Mouse (Mus musculus) embryo, embryonic 11.5 days (tissue): ENCODE measurements around the gene Arhgef2.

Experiments
- DNase-seq: peaks from one replicate; pipeline ENCODE4 v3.0.0-alpha.2; 2012; ENCODE audit warnings: low read depth, low spot score

Gene Arhgef2

DNA sequence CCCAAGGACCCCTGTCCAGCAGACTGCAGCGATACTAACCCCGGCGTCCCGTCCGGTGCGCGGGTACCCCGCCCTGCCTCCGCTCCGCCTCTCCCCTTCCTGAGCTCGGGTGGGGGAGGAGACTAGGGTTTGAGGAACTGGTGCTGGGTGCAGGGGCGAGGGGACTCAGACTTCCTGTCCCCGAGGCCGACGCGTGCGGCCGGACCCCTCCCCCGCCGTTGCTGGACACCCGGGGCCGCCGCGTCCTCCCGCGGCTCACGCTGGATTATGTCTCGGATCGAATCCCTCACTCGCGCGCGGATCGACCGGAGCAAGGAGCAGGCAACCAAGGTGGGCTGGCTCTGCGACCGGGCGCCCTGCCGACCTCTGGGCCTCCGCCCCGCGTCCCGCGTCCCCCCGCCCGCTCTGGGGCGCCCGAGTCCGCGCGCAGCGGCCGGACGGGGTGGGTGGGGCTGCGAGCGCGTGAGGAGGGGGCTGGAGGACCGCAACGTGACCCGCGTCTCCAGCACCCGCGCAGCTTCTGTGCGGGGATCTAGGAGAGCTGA lies 15.3 kb downstream of the Arhgef2 start:
- DNase-seq, result peak; percentile 63

DNA sequence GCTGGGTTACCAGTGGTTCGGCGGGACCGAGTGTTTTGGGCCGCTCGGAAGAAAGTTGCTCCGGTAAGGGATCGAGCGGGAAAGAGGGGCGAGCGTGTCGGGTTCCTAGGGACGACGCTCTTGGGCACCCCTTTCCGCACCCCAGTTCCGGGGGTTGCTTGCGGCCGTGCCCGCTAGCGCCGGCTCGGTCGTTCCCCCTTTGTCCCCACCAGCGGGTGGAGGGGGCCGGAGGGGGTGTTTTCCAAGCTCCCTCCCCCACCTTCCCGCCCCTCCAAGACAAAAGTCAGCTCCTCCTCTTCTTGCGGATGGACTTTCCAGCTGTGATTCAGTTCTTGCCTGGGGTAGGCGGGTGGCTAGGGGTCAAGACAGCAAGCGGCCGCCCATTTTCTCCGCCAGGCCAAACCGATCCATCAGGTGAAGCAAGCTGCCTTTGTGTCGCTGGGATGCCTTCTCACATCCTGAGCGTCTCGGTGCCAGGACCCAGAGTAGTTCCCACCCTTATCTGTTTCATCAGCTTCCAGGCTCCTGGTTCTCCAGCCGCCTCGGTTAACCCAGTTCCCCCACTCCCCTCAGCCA lies 15.9 kb downstream of the Arhgef2 start:
- no peak for DNase-seq

DNA sequence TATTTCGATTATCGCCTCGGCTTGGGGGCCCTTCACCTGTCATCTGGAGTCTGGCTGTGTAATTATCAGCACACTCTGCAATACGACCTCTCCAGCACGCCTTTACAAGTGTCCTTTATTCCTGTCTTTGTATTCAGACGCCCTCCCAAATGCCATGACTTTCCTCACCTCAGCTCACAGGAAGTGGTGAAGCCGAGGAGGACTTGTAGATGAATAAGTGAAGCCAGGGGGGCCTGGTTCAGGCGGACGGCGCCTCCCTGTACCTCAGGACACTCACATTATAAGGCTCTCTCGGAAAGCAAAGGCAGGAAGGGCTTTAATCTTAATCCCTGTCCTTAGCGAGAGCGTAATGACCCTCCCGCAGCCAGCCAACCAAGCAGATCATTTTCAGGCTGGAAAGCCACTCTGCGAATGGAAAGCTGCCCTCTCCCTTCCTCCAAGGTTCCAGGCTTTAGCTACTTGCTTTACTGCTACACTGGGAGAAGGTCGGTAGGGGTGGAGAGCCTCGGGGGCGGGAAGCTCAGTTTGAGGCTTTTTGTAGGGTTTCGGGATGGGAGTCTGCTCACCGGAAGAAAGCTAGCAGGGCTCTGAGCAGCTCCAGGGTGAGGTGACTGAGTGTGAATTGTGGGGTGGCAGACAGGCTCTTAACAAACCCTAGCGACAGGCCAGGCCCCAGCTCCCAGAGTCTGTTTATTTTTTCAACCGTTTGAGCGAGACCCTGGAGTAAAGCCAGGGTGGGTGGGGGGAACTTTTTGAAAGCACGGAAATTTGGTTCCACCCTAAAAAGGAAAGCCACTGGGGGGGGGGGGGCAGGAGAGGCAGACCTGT lies 16.6 kb downstream of the Arhgef2 start:
- no peak for DNase-seq

DNA sequence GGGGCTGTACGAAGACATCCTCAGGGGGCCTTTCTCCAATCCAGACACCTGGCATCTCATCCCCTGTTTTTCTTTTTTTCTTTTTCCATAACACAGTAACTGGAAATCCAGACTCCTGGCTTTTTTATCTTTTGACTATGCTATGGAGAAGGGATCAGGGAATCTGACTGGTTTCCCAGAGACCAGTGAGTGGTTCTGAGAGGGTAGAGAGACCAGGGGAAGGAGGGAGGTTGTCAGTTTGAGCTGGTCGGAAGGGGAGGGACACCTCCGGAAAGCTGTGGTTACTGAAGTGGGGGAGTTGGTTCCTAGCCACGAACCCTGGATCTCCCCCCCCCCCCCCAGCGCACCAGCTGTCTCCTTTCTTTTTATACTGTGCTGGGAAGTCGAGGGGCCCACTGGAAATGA lies 17.2 kb downstream of the Arhgef2 start:
- DNase-seq, result no peak

DNA sequence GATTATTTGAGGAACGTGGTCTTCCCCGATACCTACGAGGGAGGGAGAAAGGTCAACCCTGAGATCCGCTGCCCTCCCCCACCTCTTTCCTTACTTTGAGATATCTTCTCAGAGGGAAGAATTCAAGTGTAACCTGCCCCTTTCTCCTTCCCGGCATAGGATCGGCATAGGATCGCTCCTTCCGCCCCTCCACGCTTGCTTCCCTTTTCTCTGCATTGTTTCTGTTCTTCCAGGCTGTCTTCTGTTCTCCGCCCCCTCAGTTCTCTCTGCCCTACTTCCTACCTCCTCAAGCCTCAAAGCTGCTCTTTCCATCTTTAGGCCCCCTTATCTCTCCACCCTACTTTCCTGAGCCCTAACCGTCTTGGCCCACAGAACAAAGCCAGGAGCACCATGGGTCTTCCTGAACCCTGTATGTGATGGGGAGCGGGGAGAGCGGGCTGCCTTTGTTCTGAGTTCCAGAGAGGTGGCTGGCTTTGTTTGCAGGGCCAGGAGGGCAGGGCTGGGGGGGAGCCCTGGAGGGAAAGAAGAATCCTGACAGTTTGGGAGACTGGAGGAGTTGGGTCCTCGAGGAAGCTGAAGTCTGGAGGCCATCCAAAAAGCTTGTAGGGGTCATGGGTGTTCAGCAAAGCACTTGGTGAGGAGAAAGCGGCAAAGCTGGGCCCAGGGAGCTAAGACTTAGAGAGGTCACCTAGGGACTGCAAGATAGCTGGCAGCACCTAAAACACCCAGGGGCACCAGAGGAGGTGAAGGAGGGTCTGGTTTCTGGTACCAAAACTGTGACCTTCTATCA lies 17.8 kb downstream of the Arhgef2 start:
- no peak for DNase-seq

DNA sequence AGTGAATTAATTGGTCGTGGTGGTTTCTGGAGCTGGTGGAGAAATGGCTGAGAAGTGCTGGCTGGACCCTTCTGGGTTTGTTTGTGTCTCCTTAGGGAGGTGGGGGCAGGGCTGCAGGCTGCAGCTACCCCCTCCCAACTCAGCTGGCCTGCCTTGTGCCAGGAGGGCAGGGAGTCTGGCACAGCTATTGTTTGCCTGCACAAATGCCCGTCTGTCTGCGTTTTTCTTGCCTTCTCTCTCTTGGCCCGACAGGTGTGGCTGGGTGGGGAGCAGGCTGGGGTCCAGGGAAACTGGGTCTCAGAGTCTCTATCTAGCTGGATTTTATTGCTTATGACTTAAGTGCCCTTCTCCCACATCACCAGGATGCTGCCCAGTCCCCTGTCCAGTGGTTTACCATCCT lies 18.6 kb downstream of the Arhgef2 start:
- no peak for DNase-seq

DNA sequence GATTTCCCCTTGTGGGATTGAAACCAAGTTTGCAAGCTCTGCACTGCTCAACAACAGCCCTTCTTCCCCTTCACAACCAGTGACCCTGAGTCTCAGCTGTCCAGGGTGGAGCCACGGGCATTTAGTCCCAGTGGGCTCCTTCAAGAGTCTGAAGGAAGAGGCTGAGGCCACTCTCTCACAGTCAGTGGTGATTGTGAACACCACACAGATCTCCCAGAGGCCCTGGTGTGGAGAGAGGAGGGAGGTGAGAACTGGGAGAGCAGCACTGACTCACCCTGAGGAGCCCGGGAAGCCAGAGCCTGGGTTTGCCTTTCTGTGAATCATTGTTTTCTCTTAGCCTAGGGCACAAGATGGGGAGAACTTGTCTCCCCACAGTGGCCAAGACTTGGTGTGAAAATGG lies 19.2 kb downstream of the Arhgef2 start:
- no peak for DNase-seq

DNA sequence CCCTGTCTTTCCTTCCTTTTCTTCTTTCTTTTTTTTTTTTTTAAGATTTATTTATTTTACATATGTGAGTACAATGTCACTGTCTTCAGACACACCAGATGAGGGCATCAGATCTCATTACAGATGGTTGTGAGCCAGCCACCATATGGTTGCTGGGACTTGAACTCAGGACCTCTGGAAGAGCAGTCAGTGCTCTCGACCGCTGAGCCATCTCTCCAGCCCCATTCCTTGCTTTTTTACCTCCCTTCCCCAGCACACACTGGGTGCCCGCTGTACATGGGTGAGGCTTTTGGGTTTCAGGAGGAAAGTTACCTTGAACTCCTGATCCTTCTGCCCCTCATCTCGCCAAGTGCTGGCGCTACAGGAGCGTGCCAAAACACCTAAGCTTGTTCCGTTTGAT lies 19.8 kb downstream of the Arhgef2 start:
- no peak for DNase-seq

DNA sequence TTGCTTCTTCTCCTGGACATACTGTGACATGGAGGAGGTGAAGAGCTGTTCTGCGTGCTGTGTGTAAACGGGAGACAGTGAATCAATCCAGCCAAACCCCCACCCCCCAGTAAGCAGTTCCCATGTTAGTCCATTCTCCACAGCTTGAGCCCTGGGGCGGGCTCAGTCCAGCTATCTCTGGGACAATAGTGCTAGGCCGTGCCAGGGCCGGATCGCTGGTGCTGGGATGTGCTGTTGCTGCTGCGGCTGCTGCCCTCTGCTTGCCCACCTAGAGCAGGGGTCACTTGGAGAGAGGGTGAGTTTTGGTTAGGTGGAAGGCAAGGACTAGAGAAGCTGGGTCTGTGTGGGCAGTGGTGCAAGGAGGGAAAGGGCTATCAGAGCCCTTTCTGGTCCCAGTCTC lies 20.6 kb downstream of the Arhgef2 start:
- no peak for DNase-seq

DNA sequence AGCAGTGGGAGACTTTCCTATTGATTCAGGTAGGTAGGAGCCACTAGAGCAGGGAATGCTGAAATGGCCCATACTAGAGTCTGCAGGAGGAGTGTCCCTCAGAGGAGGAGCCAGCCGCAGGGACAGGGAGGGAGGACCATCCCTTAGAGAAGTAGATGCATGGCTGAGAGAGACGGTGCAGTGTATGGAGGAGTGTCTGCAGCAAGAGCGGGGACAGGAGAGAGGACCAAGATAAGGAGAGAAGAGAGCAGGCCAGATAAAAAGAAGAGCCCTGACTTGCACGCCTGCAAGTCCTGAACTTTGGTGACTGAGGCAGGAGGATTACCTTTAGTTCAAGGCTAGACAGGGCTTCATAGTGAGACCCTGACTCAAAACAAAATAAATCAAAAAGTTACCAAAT lies 21.3 kb downstream of the Arhgef2 start:
- DNase-seq, result no peak

DNA sequence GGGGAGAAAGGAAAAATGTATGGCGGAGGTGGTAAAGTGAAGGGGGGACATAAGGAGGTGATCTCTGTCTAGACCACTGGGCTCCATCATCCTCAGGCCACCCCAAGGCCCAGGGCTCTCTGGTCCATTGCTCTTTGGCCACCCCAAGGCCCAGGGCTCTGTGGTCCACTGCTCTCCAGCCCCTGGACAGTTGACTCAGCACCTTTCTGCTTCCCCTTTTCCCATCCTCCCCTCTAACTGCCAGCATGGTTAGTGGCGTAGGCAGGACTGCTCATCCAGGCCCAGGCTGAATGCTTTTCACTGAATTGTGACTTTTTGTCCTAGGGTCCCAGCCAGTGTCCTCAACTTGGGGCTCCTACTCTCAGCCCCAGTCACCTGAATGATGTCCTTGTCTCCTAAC lies 21.8 kb downstream of the Arhgef2 start:
- no peak for DNase-seq

DNA sequence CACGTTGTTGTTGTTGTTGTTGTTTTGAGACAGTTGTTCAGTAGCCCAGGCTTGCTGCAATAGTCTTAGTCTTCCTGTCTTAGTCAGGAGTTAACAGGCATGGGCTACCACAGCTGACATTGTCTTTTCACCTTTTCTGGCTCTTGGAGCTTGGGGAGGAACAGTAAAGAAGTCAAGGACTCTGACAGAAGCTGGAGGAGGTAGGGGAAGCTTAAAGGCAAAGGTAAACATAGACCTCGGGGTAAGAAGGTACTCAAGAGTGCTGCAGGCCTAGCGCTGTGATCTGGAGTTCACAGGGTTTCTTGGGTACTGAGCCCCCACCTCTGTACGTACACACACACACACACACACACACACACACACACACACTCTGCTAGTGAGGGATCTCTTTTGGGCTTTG lies 23.0 kb downstream of the Arhgef2 start:
- no peak for DNase-seq

DNA sequence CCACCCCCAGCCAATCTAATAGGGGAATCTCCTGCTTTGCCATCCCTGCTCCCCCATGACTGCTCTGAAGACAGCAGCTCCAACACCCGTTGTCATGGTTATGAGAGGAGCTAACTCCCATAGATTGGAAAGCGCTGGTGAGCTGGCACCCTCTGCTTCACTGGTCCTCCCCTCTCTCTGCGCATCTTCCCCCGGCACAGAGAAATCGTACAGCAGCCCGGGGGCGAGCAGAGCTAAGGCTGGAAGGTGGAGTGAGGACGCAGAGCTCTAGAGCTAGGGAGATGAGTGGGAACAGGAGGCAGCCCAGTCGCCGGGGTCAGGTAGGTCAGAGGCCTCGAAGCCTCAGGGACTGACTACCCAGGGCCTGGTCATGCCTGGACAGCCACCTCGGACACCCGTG lies 23.5 kb downstream of the Arhgef2 start:
- no peak for DNase-seq

DNA sequence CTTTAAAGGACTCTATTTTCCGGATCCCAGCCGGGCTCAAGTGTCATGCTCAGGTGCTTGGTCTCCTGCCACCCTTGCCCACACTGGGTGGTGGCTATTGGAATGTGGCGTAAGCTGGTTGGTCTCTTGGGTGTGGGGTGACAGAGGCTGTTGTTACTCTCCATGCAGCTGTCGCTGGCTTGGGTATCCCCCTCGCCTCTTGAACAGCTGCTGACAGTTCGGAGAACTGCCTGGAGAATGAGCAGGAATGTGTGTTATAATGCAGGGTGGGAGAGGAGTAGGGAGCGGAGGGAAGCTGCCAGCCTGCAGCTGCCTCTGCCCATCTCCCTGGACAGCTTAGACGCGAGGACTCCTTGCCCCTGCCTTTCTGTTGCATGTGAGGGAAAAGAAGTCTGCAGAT lies 24.3 kb downstream of the Arhgef2 start:
- DNase-seq, result no peak

DNA sequence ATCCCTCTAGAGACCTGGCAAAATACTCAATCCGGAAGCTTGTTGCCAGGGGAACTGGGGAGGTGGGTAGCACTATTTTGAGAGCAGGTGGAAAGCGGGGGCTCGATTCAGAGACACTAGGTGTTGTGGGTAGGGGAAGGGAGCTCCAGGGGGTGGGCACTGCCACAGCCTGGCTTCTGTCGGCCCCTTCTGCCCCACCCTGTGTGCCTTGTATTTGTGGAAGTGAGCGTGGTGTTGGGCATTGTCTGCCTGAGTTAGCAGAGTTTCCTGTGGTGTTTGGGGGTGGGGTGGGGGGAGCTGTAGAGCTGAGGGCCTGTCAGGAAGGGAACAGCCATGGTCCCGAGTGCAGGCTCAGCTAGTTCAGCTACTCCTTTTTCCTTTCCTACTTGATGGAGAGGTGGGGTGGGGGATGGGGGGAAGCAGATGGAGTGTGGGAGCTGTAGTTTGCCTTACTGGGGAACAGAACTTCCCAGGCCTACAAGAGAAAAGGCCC lies 25.1 kb downstream of the Arhgef2 start:
- no peak for DNase-seq

DNA sequence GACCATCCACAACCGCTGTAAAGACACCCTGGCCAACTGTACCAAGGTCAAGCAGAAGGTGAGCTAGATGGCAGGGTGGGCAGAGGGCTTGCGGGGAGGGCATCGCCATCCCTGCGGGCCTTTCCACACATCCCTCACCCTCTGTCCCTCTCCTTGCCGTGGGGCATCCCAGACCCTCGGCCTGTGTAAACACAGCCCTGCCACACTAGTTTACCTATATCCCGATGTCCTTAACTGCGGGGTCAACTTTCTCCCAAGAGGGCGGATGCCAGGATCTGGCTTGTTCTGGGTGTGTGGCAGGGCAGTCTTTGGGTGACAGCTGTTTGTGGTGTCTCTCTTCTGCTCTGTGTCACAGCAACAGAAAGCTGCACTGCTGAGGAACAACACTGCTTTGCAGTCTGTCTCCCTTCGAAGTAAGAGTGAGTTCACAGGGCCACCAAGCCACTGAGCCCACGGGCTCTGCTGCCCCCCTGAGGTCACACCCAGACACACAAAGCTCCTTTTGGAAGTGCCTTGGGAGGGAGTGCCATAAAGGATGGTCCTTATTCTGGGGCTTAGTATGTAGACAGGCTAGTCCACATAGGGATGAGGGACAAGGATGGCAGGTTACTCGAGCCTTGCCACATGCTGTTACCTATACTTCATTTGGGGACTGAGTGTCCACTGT lies 26.3 kb downstream of the Arhgef2 start:
- no peak for DNase-seq

DNA sequence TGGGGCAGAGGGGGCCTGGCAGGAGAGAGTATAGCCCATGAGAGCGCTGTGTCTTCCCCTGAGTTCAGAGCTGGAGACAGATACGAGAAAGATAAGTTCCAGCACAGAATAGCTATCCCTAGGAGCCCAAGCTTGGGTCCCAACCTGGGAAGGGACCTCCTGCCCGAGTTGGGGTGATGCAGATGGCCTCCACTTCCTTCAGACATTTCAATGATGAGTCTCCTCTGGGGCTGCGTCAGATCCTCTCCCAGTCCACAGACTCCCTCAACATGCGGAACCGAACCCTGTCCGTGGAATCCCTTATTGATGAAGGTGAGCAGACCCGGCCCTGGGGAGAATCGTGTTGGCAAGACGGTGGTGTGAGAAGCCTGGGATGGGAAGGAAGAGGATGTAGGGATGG lies 27.3 kb downstream of the Arhgef2 start:
- DNase-seq, result no peak

DNA sequence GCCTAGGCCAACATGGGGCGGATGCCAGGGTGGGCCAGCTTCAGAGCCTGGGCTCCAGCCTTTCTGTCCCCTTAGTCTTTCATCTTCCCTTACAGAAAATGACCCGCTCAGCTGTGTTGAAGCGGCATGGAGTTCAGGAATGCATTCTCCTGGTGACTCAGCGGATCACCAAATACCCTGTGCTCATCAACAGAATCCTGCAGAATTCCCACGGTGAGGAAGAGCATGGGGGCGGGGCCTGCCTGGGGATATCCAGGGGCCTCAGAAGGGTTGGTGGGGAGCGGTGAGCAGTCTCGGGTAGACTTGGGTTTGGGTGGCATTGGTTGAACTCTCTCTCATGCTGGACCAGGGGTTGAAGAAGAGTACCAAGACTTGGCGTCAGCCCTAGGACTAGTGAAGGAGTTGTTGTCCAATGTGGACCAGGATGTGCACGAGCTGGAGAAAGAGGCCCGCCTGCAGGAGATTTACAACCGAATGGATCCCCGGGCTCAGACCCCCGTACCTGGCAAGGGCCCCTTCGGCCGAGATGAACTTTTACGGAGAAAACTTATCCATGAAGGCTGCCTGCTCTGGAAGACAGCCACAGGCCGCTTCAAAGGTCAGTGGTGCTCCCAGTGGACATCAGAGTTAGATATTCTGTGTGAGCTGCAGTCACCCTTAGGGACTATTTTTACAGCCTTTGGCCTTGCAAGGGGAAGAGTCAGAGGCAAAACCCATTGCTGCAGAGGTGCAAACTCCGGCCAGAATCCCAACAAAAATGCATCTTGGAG lies 29.9 kb downstream of the Arhgef2 start:
- no peak for DNase-seq

DNA sequence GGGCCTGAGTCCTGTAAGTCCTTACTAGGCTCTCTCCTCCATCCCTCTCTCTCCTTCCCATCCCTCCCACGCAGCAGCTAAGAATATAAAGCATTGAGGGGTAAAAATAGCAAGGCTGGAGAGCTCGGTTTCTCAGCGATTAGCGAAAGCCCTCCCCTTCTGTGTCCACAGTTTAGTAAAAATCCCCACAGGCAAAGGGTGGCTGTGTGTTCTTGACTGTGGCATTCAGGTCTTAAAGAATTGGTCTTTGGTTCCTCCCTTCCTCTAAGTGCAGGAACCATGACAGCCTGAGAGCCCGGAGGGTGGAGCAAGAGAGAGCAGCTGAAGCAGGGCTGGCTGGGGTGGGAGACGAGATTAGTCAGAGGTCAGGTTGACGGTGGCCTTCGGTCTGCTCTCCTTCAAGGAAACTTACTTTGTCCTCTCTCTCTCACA lies 30.8 kb downstream of the Arhgef2 start:
- DNase-seq, result no peak

DNA sequence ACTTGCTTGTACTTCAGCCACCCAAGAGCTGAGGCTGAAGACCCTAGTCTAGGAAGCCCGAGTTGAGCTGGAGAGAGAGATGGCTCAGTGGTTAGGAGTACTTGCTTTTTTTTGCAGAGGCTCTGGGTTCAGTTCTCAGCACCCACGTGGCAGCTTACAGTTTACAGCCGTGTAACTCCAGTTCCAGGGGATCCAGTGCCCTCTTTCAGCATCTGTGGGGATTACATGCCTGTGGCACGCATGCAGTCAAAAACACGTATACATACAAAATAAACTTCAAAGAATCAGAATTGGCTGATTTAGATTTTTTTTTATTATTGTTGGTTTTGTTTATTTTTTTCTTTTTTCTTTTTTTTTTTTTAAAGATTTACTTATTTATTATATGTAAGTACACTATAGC lies 31.4 kb downstream of the Arhgef2 start:
- DNase-seq, result no peak

DNA sequence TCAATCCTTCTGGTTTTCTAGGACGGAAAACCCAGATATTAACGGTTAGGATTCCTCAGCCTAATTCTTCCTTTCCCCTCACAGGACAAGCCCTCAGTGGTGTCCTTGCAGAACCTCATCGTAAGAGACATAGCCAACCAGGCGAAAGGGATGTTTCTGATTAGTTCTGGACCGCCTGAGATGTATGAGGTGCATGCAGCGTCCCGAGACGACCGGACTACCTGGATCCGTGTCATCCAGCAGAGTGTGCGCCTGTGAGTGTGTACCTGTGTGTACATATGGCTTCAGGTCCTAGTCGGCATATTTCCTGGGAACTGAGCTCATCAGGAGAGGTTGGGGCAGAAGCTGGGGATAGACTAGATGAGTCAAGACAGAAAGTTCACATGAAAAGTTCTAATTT lies 33.5 kb downstream of the Arhgef2 start:
- DNase-seq, result no peak
